Mouse (Mus musculus) CH12.LX (cell line): ENCODE results near the gene 1300017J02Rik. TPM values are rescaled to one million over a fixed set of nuclear protein-coding genes. Genes with fewer than 3 reads are reported as not detected.
A peak's percentile ranks its signal among the peaks of the same experiment; 100 is the strongest.

Experiments
- DNase-seq: peaks from one replicate; pipeline ENCODE4 v3.0.0-alpha.2; 2013; ENCODE audit errors: extremely low read depth
- H3K27ac ChIP-seq: 2 replicates; pipeline ENCODE4 v1.5.1; 2012; ENCODE audit warnings: low read depth, mild to moderate bottlenecking, control low read depth, moderate library complexity; ENCODE audit not compliant: insufficient read depth
- H3K27me3 ChIP-seq: replicated peaks from 2 replicates; pipeline ENCODE3; 2012; ENCODE audit warnings: inconsistent platforms
- H3K36me3 ChIP-seq, 2 experiments: replicated peaks in 1 of 2; 2 replicates each; pipeline versions ENCODE3 to v1.6.1; 2012; ENCODE audit warnings: inconsistent platforms in 1 of 2, low read length in 1 of 2, mild to moderate bottlenecking in 1 of 2, mixed read lengths in 1 of 2, moderate library complexity in 1 of 2; ENCODE audit not compliant: control insufficient read depth in 1 of 2, insufficient read depth in 1 of 2
- H3K4me1 ChIP-seq, 2 experiments: 2 replicates each; pipeline ENCODE4 v1.6.1; 2012; ENCODE audit warnings: inconsistent platforms in 1 of 2, moderate library complexity in 1 of 2; ENCODE audit not compliant: insufficient read depth in 2 of 2, control insufficient read depth in 1 of 2
- H3K4me2 ChIP-seq: 2 replicates; pipeline ENCODE4 v1.6.1; 2012; ENCODE audit warnings: low read depth, mild to moderate bottlenecking, control low read depth; ENCODE audit not compliant: poor library complexity, insufficient read depth, severe bottlenecking
- H3K4me3 ChIP-seq, 3 experiments: fragments of 150-350 bp in 1 of 3; sonication (generic) in 1 of 3; replicated peaks in 1 of 3; 2 replicates each; pipeline versions ENCODE3 to v1.5.1; 2011 to 2012; ENCODE audit warnings: low read depth in 2 of 3, low read length in 2 of 3, mild to moderate bottlenecking in 2 of 3, moderate library complexity in 2 of 3, control low read depth in 1 of 3, improper control_type of control experiment in 1 of 3, inconsistent platforms in 1 of 3, mixed read lengths in 1 of 3; ENCODE audit not compliant: poor library complexity in 1 of 3
- H3K79me2 ChIP-seq: replicated peaks from 2 replicates; pipeline ENCODE4 v1.6.1; 2012; ENCODE audit warnings: mild to moderate bottlenecking, moderate library complexity; ENCODE audit not compliant: control insufficient read depth, poor library complexity, insufficient read depth, severe bottlenecking; ENCODE audit errors: extremely low read depth
- H3K9ac ChIP-seq: 2 replicates; pipeline ENCODE4 v1.6.1; 2012; ENCODE audit warnings: low read depth, mild to moderate bottlenecking, control low read depth, moderate library complexity; ENCODE audit not compliant: insufficient read depth
- H3K9me3 ChIP-seq: replicated peaks from 2 replicates; pipeline ENCODE3; 2012; ENCODE audit warnings: low read length, inconsistent platforms, mixed read lengths
- BHLHE40 ChIP-seq: IDR thresholded peaks from 2 replicates; pipeline ENCODE4 v1.6.1; 2011; ENCODE audit warnings: mild to moderate bottlenecking, low read depth, low read length, improper control_type of control experiment
- CHD2 ChIP-seq: IDR thresholded peaks from 2 replicates; pipeline ENCODE4 v1.6.1; 2011; ENCODE audit warnings: low read length, improper control_type of control experiment
- CTCF ChIP-seq, 2 experiments: IDR thresholded peaks in 1 of 2; conservative IDR thresholded peaks in 1 of 2; 2 replicates each; pipeline ENCODE4 v1.5.1; 2011 to 2012; ENCODE audit warnings: low read depth in 2 of 2, low read length in 2 of 2, improper control_type of control experiment in 1 of 2, inconsistent platforms in 1 of 2, mild to moderate bottlenecking in 1 of 2, moderate library complexity in 1 of 2
- E2F4 ChIP-seq: IDR thresholded peaks from 2 replicates; pipeline ENCODE4 v1.6.1; 2011; ENCODE audit warnings: low read depth, low read length, improper control_type of control experiment; ENCODE audit not compliant: insufficient replicate concordance
- ELF1 ChIP-seq: IDR thresholded peaks from 2 replicates; pipeline ENCODE4 v1.6.1; 2014; ENCODE audit warnings: low read depth, mild to moderate bottlenecking, inconsistent platforms, low read length, improper control_type of control experiment
- EP300 ChIP-seq: IDR thresholded peaks from 2 replicates; pipeline ENCODE4 v1.6.1; 2011; ENCODE audit warnings: low read length, improper control_type of control experiment
- ETS1 ChIP-seq: conservative IDR thresholded peaks from 2 replicates; pipeline ENCODE4 v1.6.1; 2012; ENCODE audit warnings: low read depth, mild to moderate bottlenecking, inconsistent platforms, low read length, improper control_type of control experiment, moderate library complexity
- GABPA ChIP-seq: IDR thresholded peaks from 2 replicates; pipeline ENCODE4 v1.6.1; 2012; ENCODE audit warnings: low read depth, low read length, improper control_type of control experiment, inconsistent platforms; ENCODE audit not compliant: insufficient replicate concordance
- IRF4 ChIP-seq: IDR thresholded peaks from 2 replicates; pipeline ENCODE4 v1.6.1; 2014; ENCODE audit warnings: low read depth, mild to moderate bottlenecking, inconsistent platforms, low read length, improper control_type of control experiment
- KAT2A ChIP-seq: IDR thresholded peaks from 2 replicates; pipeline ENCODE4 v1.6.1; 2012; ENCODE audit warnings: low read length, improper control_type of control experiment, inconsistent platforms; ENCODE audit not compliant: insufficient replicate concordance
- MAFK ChIP-seq: IDR thresholded peaks from 2 replicates; pipeline ENCODE4 v1.6.1; 2011; ENCODE audit warnings: low read length, improper control_type of control experiment; ENCODE audit not compliant: insufficient replicate concordance
- MAX ChIP-seq: IDR thresholded peaks from 2 replicates; pipeline ENCODE4 v1.6.1; 2011; ENCODE audit warnings: low read length, improper control_type of control experiment
- MXI1 ChIP-seq: IDR thresholded peaks from 2 replicates; pipeline ENCODE4 v1.6.1; 2011; ENCODE audit warnings: mild to moderate bottlenecking, low read depth, low read length, improper control_type of control experiment
- MYC ChIP-seq: IDR thresholded peaks from 2 replicates; pipeline ENCODE4 v1.6.1; 2011; ENCODE audit warnings: low read depth, mild to moderate bottlenecking, improper control_type of control experiment, low read length
- NELFE ChIP-seq: IDR thresholded peaks from 2 replicates; pipeline ENCODE4 v1.6.1; 2011; ENCODE audit warnings: low read depth, low read length, improper control_type of control experiment
- NRF1 ChIP-seq: IDR thresholded peaks from 2 replicates; pipeline ENCODE4 v1.6.1; 2014; ENCODE audit warnings: low read depth, mild to moderate bottlenecking, inconsistent platforms, low read length, improper control_type of control experiment, moderate library complexity
- POLR2A ChIP-seq: IDR thresholded peaks from 2 replicates; pipeline ENCODE4 v1.6.1; 2011; ENCODE audit warnings: low read depth, mild to moderate bottlenecking, improper control_type of control experiment, low read length
- RAD21 ChIP-seq: IDR thresholded peaks from 2 replicates; pipeline ENCODE4 v1.6.1; 2011; ENCODE audit warnings: low read depth, mild to moderate bottlenecking, low read length, improper control_type of control experiment, moderate library complexity
- SIN3A ChIP-seq: IDR thresholded peaks from 2 replicates; pipeline ENCODE4 v1.6.1; 2012; ENCODE audit warnings: low read length, improper control_type of control experiment, inconsistent platforms
- SMC3 ChIP-seq: IDR thresholded peaks from 2 replicates; pipeline ENCODE4 v1.6.1; 2011; ENCODE audit warnings: low read depth, low read length, improper control_type of control experiment
- TBP ChIP-seq: conservative IDR thresholded peaks from 2 replicates; pipeline ENCODE4 v1.6.1; 2011; ENCODE audit warnings: low read depth, low read length, improper control_type of control experiment
- TCF12 ChIP-seq: IDR thresholded peaks from 2 replicates; pipeline ENCODE4 v1.6.1; 2014; ENCODE audit warnings: low read depth, mild to moderate bottlenecking, inconsistent platforms, low read length, improper control_type of control experiment
- UBTF ChIP-seq: IDR thresholded peaks from 2 replicates; pipeline ENCODE4 v1.6.1; 2012; ENCODE audit warnings: low read depth, mild to moderate bottlenecking, inconsistent platforms, low read length, improper control_type of control experiment, moderate library complexity
- USF1 ChIP-seq: IDR thresholded peaks from 2 replicates; pipeline ENCODE4 v1.6.1; 2014; ENCODE audit warnings: low read depth, mild to moderate bottlenecking, inconsistent platforms, low read length, improper control_type of control experiment
- USF2 ChIP-seq: conservative IDR thresholded peaks from 2 replicates; pipeline ENCODE4 v1.6.1; 2011; ENCODE audit warnings: low read depth, low read length, improper control_type of control experiment
- ZC3H11A ChIP-seq: IDR thresholded peaks from 2 replicates; pipeline ENCODE4 v1.6.1; 2012; ENCODE audit warnings: low read depth, mild to moderate bottlenecking, inconsistent platforms, low read length, improper control_type of control experiment
- ZNF384 ChIP-seq: IDR thresholded peaks from 2 replicates; pipeline ENCODE4 v1.6.1; 2012; ENCODE audit warnings: low read depth, low read length, improper control_type of control experiment, inconsistent platforms
- dilution Hi-C: fragments of 300-500 bp; cut with MboI; formaldehyde crosslinking; loops from 2 replicates; pipeline ENCODE4 v1.14.3; 2020; ENCODE audit warnings: low sequenced_read_pairs; ENCODE audit not compliant: extremely low pct_unique_long_range_greater_than_20kb, extremely low pct_ligation_motif_present
- in situ Hi-C: fragments of 300-500 bp; cut with MboI; formaldehyde crosslinking; loops from 3 replicates; pipeline ENCODE4 v1.14.3; 2019; ENCODE audit warnings: low sequenced_read_pairs, low pct_ligation_motif_present, low pct_unique_long_range_greater_than_20kb, mixed read lengths
- polyA plus RNA-seq: library from polyadenylated mRNA; unstranded; fragments of >175 nt; gene quantifications from 2 replicates; pipeline ENCODE4 v1.2.1, GENCODE M21; 2012; ENCODE audit warnings: low read depth; ENCODE audit not compliant: insufficient read length
- total RNA-seq, 2 experiments: library from RNA; depleted of rRNA; stranded (reverse); fragments of 300-350 nt in 1 of 2; fragments of >200 nt in 1 of 2; gene quantifications; 2 replicates each; pipeline ENCODE4 v1.2.3; 2012 to 2014

1300017J02Rik gene
- total and polyA plus RNA-seq, 3 experiments = 0.59 to 0.81 TPM; not detected in 1

- in situ Hi-C loops (no loop called here), dilution Hi-C loops (no loop called here)
- Histone ChIP-seq H3K27me3 (no peaks in the 10 kb centered on the region), H3K27ac (peak overlapping the region; percentile 15; the same call in 1 of the 2 replicates), H3K4me1 (peaks cover 0 to 20% of the 10 kb centered on the region in 2 experiments; a peak in 2 of 4 replicates), H3K9me3 (no peaks in the 10 kb centered on the region), H3K4me3 (no peak overlapping the region), H3K79me2 (peaks cover 10% of the 10 kb centered on the region; the same call in 1 of the 2 replicates), H3K36me3 (peaks cover 51 to 91% of the 10 kb centered on the region in 2 experiments), H3K4me2 (no peak overlapping the region), H3K9ac (no peak overlapping the region)
- DNase-seq = no peak
- TF ChIP-seq POLR2A = no peak
- 0 out of 2 replicates have a peak, but pooled peaks have one; percentile 26 for TF ChIP-seq MAFK
These were observed 42.2 kb upstream of the 1300017J02Rik start for GRCm38 (mm10) chr9:103347045-103347444.

GRCm38 (mm10) chr9:103336912-103337311, 32.0 kb upstream of the 1300017J02Rik start:
- no peak for DNase-seq
- no peaks in the 10 kb centered on the region for H3K27me3 ChIP-seq
- no peak overlapping the region for H3K9ac ChIP-seq
- no peak for TF ChIP-seq MXI1
- no peak for TF ChIP-seq MYC
- TF ChIP-seq IRF4 = no peak
- no peak for TF ChIP-seq CHD2
- TF ChIP-seq ELF1 = no peak
- no peak for TF ChIP-seq POLR2A
- no peak for TF ChIP-seq KAT2A
- TF ChIP-seq ZNF384 = no peak
- dilution Hi-C loops = no loop called here
- peaks cover 68 to 92% of the 10 kb centered on the region in 2 experiments for H3K36me3 ChIP-seq
- no peak overlapping the region for H3K4me3 ChIP-seq
- in situ Hi-C loops = no loop called here
- no peak overlapping the region for H3K4me2 ChIP-seq
- peaks cover 2% of the 10 kb centered on the region; the same call in 1 of the 2 replicates for H3K79me2 ChIP-seq
- no peaks in the 10 kb centered on the region for H3K9me3 ChIP-seq
- H3K27ac ChIP-seq = no peak overlapping the region
- H3K4me1 ChIP-seq = no peaks in the 10 kb centered on the region

GRCm38 (mm10) chr9:103332663-103333062, 27.8 kb upstream of the 1300017J02Rik start:
- H3K27me3 ChIP-seq = no peaks in the 10 kb centered on the region
- dilution Hi-C loops (no loop called here), in situ Hi-C loops (no loop called here)
- no peak for DNase-seq
- H3K9ac ChIP-seq = no peak overlapping the region
- peaks cover 65 to 97% of the 10 kb centered on the region in 2 experiments for H3K36me3 ChIP-seq
- H3K79me2 ChIP-seq = no peaks in the 10 kb centered on the region; the same call in 1 of the 2 replicates
- H3K4me2 ChIP-seq = no peak overlapping the region
- TF ChIP-seq CTCF (conservative IDR thresholded peaks at IDR 0.05 in 1 of 2, IDR thresholded peaks at IDR 0.05 in 1 of 2; ENCODE audit: low read depth in 2 of 2, low read length in 2 of 2) (no peak), UBTF (no peak), POLR2A (no peak), RAD21 (no peak), USF2 (no peak), E2F4 (no peak), ETS1 (no peak), BHLHE40 (no peak), TBP (no peak), EP300 (no peak), NRF1 (no peak), NELFE (no peak), SMC3 (no peak), USF1 (no peak), ZNF384 (no peak), TCF12 (no peak), GABPA (no peak), ZC3H11A (no peak), SIN3A (no peak), MAX (no peak)
- TF ChIP-seq, all 38 proteins: peak for 0
- Histone ChIP-seq H3K4me1 (no peaks in the 10 kb centered on the region; a peak in 1 of 4 replicates), H3K27ac (no peak overlapping the region), H3K9me3 (no peaks in the 10 kb centered on the region), H3K4me3 (no peak overlapping the region)
